Mouse (Mus musculus) olfactory bulb, adult 2 months (tissue): ENCODE results near the gene Insl5.

Source experiments
- CTCF ChIP-seq: fragments of 200-500 bp; IDR thresholded peaks from 2 replicates; pipeline ENCODE4 v1.5.1; 2012; ENCODE audit warnings: low read depth, mild to moderate bottlenecking, low read length, moderate library complexity; ENCODE audit not compliant: insufficient read depth
- POLR2A ChIP-seq: fragments of 200-500 bp; IDR thresholded peaks from 2 replicates; pipeline ENCODE4 v1.6.1; 2012; ENCODE audit warnings: mild to moderate bottlenecking, low read depth, low read length, moderate library complexity; ENCODE audit not compliant: insufficient read depth

DNA sequence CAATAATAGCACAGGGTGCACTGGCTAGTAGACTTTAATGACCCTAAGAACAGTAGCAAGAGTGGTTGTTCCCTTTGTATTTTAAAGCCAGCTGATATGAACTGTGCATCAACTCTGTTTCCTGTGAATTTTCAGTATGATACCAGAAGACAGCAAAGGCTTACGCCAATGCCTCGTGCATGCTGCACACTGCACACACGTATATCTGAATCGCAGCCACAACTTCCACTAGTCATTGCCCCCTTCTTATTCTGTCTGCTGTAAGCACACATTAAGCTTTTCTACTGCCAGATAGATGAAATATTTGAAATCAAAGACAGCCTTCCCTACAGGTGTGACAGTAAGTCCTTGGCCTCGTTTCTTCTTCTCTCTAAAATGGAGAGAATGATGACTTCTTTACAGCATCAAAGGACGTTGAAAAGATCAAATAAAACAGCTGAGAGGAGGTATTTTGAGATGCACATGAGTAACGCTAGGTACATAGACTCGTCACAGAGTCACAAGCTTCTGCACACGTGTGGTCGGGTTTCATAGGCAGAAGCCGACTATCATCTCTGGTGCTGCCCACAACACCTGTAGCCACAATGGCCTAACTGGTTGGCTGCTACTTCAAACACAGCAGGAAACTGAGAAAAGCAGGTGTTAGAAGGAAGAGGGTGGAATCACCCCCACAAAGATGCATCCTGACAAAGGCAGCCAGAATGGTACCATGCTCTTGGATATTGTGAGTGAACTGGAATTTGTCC is 35.9 kb downstream of the Insl5 start:
- no peak for TF ChIP-seq CTCF
- no peak for TF ChIP-seq POLR2A
